Mouse (Mus musculus): ENCODE measurements around the gene Krt42. TPM values are rescaled to one million over a fixed set of nuclear protein-coding genes. Genes with fewer than 3 reads are reported as not detected.

The Krt42 gene
- polyA plus RNA-seq, 1 experiment = not detected

DNA sequence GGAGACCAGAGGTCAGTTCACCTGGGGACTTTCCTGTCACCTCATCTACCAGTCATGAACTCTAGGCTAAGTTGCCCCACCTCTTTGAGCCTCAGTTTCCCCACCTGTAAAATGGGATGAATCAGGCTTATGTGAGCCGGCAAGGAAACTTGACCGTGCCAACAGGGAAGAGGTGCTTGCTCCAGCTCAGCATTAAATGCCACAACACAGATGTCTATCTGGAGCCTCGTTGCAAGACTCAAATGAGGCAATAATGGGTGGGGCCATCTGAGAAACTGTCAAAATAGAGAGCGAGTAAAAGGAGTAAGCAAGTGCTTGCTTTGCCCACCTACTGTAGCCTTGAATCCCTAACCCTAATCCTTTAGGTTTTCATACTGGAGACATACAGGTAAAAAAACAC lies 50.4 kb downstream of the Krt42 start:
- H3K4me2 ChIP-seq (ENCODE audit: low read depth) = no peak overlapping the region
- H3K79me2 ChIP-seq (ENCODE audit: control insufficient read depth, insufficient read depth) = no peaks in the 10 kb centered on the region
- no peak overlapping the region for H3K4me3 ChIP-seq
- no peaks in the 10 kb centered on the region for H3K27me3 ChIP-seq (ENCODE audit: control insufficient read depth, insufficient read depth, insufficient read length)
- no peaks in the 10 kb centered on the region for H3K36me3 ChIP-seq (ENCODE audit: control insufficient read depth, insufficient read depth)
- H3ac ChIP-seq (ENCODE audit: control insufficient read depth, insufficient read length) = no peak overlapping the region
- TF ChIP-seq MYOG (IDR thresholded peaks at IDR 0.05; ENCODE audit: control insufficient read depth in 1 of 3, insufficient read depth in 1 of 3, insufficient read length in 2 of 3, low read depth in 2 of 3) (no peak), E2F4 (IDR thresholded peaks at IDR 0.05; ENCODE audit: insufficient read depth) (no peak), POLR2A (IDR thresholded peaks at IDR 0.05; ENCODE audit: insufficient read length, low read depth) (no peak)

Other genes starting within 250 kb of the Krt42 start
- gene Krt33b, start 240.0 kb downstream of the Krt42 start, polyA plus RNA-seq (2012; fragmentation: generic; extraction: Trizol) = 0.06 TPM
- gene Krt34, start 228.3 kb downstream of the Krt42 start, polyA plus RNA-seq (2012; fragmentation: generic; extraction: Trizol) = not detected
- 0.89 TPM for gene Krt31, start 219.3 kb downstream of the Krt42 start, polyA plus RNA-seq (2012; fragmentation: generic; extraction: Trizol)
- not detected for gene Krt32, start 181.6 kb downstream of the Krt42 start, polyA plus RNA-seq (2012; fragmentation: generic; extraction: Trizol)
- not detected for gene Krt35, start 173.6 kb downstream of the Krt42 start, polyA plus RNA-seq (2012; fragmentation: generic; extraction: Trizol)
- not detected for gene Krt36, start 164.2 kb downstream of the Krt42 start, polyA plus RNA-seq (2012; fragmentation: generic; extraction: Trizol)
- gene Krt13, start 148.3 kb downstream of the Krt42 start, polyA plus RNA-seq (2012; fragmentation: generic; extraction: Trizol) = 2.9 TPM
- gene Krt15, start 133.9 kb downstream of the Krt42 start, polyA plus RNA-seq (2012; fragmentation: generic; extraction: Trizol) = 0.02 TPM
- gene Krt19, start 121.2 kb downstream of the Krt42 start, polyA plus RNA-seq (2012; fragmentation: generic; extraction: Trizol) = 0.85 TPM
- gene Krt9, start 76.6 kb downstream of the Krt42 start, polyA plus RNA-seq (2012; fragmentation: generic; extraction: Trizol) = not detected
- gene Krt14, start 62.3 kb downstream of the Krt42 start, polyA plus RNA-seq (2012; fragmentation: generic; extraction: Trizol) = 9.9 TPM
- gene Krt16, start 21.0 kb downstream of the Krt42 start, polyA plus RNA-seq (2012; fragmentation: generic; extraction: Trizol) = 0.10 TPM
- not detected for gene Krt17, start 8.8 kb downstream of the Krt42 start, polyA plus RNA-seq (2012; fragmentation: generic; extraction: Trizol)
- 1,731 TPM for gene Eif1, start 50.0 kb upstream of the Krt42 start, polyA plus RNA-seq (2012; fragmentation: generic; extraction: Trizol)
- gene Gast, start 64.5 kb upstream of the Krt42 start, polyA plus RNA-seq (2012; fragmentation: generic; extraction: Trizol) = not detected
- 1.0 TPM for gene Hap1, start 86.3 kb upstream of the Krt42 start, polyA plus RNA-seq (2012; fragmentation: generic; extraction: Trizol)
- gene Jup, start 127.9 kb upstream of the Krt42 start, polyA plus RNA-seq (2012; fragmentation: generic; extraction: Trizol) = 161 TPM
- 115 TPM for gene P3h4, start 145.0 kb upstream of the Krt42 start, polyA plus RNA-seq (2012; fragmentation: generic; extraction: Trizol)
- 162 TPM for gene Fkbp10, start 145.8 kb upstream of the Krt42 start, polyA plus RNA-seq (2012; fragmentation: generic; extraction: Trizol)
- 47.6 TPM for gene Nt5c3b, start 171.9 kb upstream of the Krt42 start, polyA plus RNA-seq (2012; fragmentation: generic; extraction: Trizol)
- 0.20 TPM for gene Klhl10, start 172.0 kb upstream of the Krt42 start, polyA plus RNA-seq (2012; fragmentation: generic; extraction: Trizol)
- gene Klhl11, start 202.9 kb upstream of the Krt42 start, polyA plus RNA-seq (2012; fragmentation: generic; extraction: Trizol) = 3.6 TPM

Measured in myocyte (in vitro differentiated cells).